9 mouse cellular contexts compared by ENCODE assay signal in genomic region chrX:103615453-103615852, GRCm38 (mm10). TPM values are rescaled to one million over a fixed set of nuclear protein-coding genes. Genes with fewer than 3 reads are reported as not detected.
DNase-seq lines count a peak whose midpoint lies in the region; ATAC-seq lines count a peak whose summit lies in the region.
"Had no signal": no experiment of that assay in that cellular context is flagged by ENCODE, and none has a peak within 500 bp of the region (broad histone marks: within the 10 kb centered on the region; RNA-seq: fewer than 3 reads in every experiment).

No protein-coding gene starts in this region.

- peaks cover 4% of the 10 kb centered on the region; the same call in 1 of the 2 replicates for H3K4me1 ChIP-seq in liver, embryonic 11.5 days (replicated peaks; ENCODE audit: control insufficient read depth, insufficient read depth, low read length)
- H3K4me1 ChIP-seq in forebrain, embryonic 11.5 days (replicated peaks; ENCODE audit: control insufficient read depth, insufficient read depth, low read length) = peaks cover 2% of the 10 kb centered on the region; the same call in 1 of the 2 replicates
- H3K4me1 ChIP-seq in limb, embryonic 11.5 days (ENCODE audit: control insufficient read depth, insufficient read depth, low read length) = no peaks in the 10 kb centered on the region
- H3K4me1 ChIP-seq in neural tube, embryonic 14.5 days (ENCODE audit: control insufficient read depth, insufficient read depth, low read length) = peaks cover 3% of the 10 kb centered on the region; the same call in 1 of the 2 replicates

- H3K4me2 ChIP-seq in liver, embryonic 11.5 days = peak overlapping the region; percentile 67
- H3K4me2 ChIP-seq in forebrain, embryonic 11.5 days (ENCODE audit: low read depth, low read length, severe bottlenecking) = peak overlapping the region; percentile 56; the same call in 1 of the 2 replicates
- peak overlapping the region; percentile 43 for H3K4me2 ChIP-seq in limb, embryonic 11.5 days (ENCODE audit: low read depth, severe bottlenecking)
- peak overlapping the region; percentile 64; the same call in 1 of the 2 replicates for H3K4me2 ChIP-seq in neural tube, embryonic 14.5 days (ENCODE audit: low read depth, low read length)

- DNase-seq in liver, embryonic 11.5 days (ENCODE audit: low spot score) = no peak
- DNase-seq in liver = no peak
- DNase-seq in forebrain, embryonic 11.5 days (ENCODE audit: low spot score) = no peak
- DNase-seq in limb, embryonic 11.5 days (ENCODE audit: low spot score) = no peak
- no peak for DNase-seq in thymus, postnatal 0 days (ENCODE audit: low spot score)
- DNase-seq in adipocyte (ENCODE audit: low spot score) = no peak
- no peak for DNase-seq in adrenal gland, postnatal 25 days
- DNase-seq: thymus, adult 18-20 months had no signal

- peaks cover 3% of the 10 kb centered on the region; the same call in 1 of the 2 replicates for H3K36me3 ChIP-seq in liver, embryonic 11.5 days (ENCODE audit: control insufficient read depth, insufficient read depth, low read length)
- no peaks in the 10 kb centered on the region; the same call in 1 of the 2 replicates for H3K36me3 ChIP-seq in forebrain, embryonic 11.5 days (ENCODE audit: control insufficient read depth, insufficient read depth, low read length)
- no peaks in the 10 kb centered on the region for H3K36me3 ChIP-seq in limb, embryonic 11.5 days (ENCODE audit: control insufficient read depth, insufficient read depth, low read length)
- H3K36me3 ChIP-seq in neural tube, embryonic 14.5 days (ENCODE audit: control insufficient read depth, insufficient read depth, low read length) = no peaks in the 10 kb centered on the region

- peak overlapping the region; percentile 85 for H3K27ac ChIP-seq in liver, embryonic 11.5 days (ENCODE audit: low read depth, low read length)
- no peak overlapping the region for H3K27ac ChIP-seq in forebrain, embryonic 11.5 days (ENCODE audit: low read depth, low read length)
- no peak overlapping the region; the same call in 1 of the 2 replicates for H3K27ac ChIP-seq in limb, embryonic 11.5 days (replicated peaks; ENCODE audit: low read depth, low read length)
- H3K27ac ChIP-seq in neural tube, embryonic 14.5 days (ENCODE audit: low read depth, low read length) = no peak overlapping the region

- no peak for ATAC-seq in liver, embryonic 11.5 days (replicated peaks; ENCODE audit: low FRiP score)
- ATAC-seq in forebrain, embryonic 11.5 days (replicated peaks; ENCODE audit: low FRiP score) = no peak
- no peak for ATAC-seq in limb, embryonic 11.5 days (ENCODE audit: insufficient number of reproducible peaks, low FRiP score, low TSS enrichment, low read depth)
- no peak for ATAC-seq in neural tube, embryonic 14.5 days (ENCODE audit: low read depth)

- H3K27me3 ChIP-seq in liver, embryonic 11.5 days (replicated peaks; ENCODE audit: control insufficient read depth, insufficient read depth, low read length) = no peaks in the 10 kb centered on the region
- no peaks in the 10 kb centered on the region for H3K27me3 ChIP-seq in forebrain, embryonic 11.5 days (ENCODE audit: control insufficient read depth, insufficient read depth, low read length)
- no peaks in the 10 kb centered on the region for H3K27me3 ChIP-seq in limb, embryonic 11.5 days (ENCODE audit: control insufficient read depth, insufficient read depth, low read length)
- H3K27me3 ChIP-seq in neural tube, embryonic 14.5 days (ENCODE audit: control insufficient read depth, insufficient read depth, low read length) = no peaks in the 10 kb centered on the region

- H3K4me3 ChIP-seq in liver, embryonic 11.5 days (ENCODE audit: low read depth, low read length) = peak overlapping the region; percentile 53
- H3K4me3 ChIP-seq in forebrain, embryonic 11.5 days (ENCODE audit: low read depth, low read length) = no peak overlapping the region
- no peak overlapping the region for H3K4me3 ChIP-seq in limb, embryonic 11.5 days (ENCODE audit: low read depth, low read length)
- peak overlapping the region; percentile 42 for H3K4me3 ChIP-seq in neural tube, embryonic 14.5 days (ENCODE audit: low read depth, low read length)

- 79% methylated on average over 4 of the region's 4 CpGs for WGBS in liver, embryonic 11.5 days
- 83% methylated on average over 4 of the region's 4 CpGs for WGBS in forebrain, embryonic 11.5 days
- WGBS in limb, embryonic 11.5 days = 83% methylated on average over 4 of the region's 4 CpGs
- 68% methylated on average over 4 of the region's 4 CpGs for WGBS in neural tube, embryonic 14.5 days

- peak overlapping the region; percentile 69 for H3K9ac ChIP-seq in liver, embryonic 11.5 days (ENCODE audit: low read depth, low read length)
- no peak overlapping the region for H3K9ac ChIP-seq in forebrain, embryonic 11.5 days (ENCODE audit: low read length)
- H3K9ac ChIP-seq in limb, embryonic 11.5 days (ENCODE audit: low read length) = no peak overlapping the region
- no peak overlapping the region for H3K9ac ChIP-seq in neural tube, embryonic 14.5 days (replicated peaks; ENCODE audit: low read depth, low read length)

- H3K9me3 ChIP-seq in liver, embryonic 11.5 days (ENCODE audit: control insufficient read depth, low read length) = no peaks in the 10 kb centered on the region
- H3K9me3 ChIP-seq in forebrain, embryonic 11.5 days (ENCODE audit: control insufficient read depth, low read length) = no peaks in the 10 kb centered on the region
- H3K9me3 ChIP-seq in limb, embryonic 11.5 days (ENCODE audit: control insufficient read depth, low read length) = no peaks in the 10 kb centered on the region
- H3K9me3 ChIP-seq in neural tube, embryonic 14.5 days (ENCODE audit: control insufficient read depth, low read length) = no peaks in the 10 kb centered on the region

RNA-seq across cellular contexts. Expression of gene Zcchc13, which starts 14.9 kb away (rescaled TPM):
- not detected in 2 replicates for polyA plus RNA-seq in liver, embryonic 11.5 days (2014; fragmentation: Nextera tagmentation; extraction: Ambion mirVana)
- polyA plus RNA-seq in forebrain, embryonic 11.5 days (2014; fragmentation: Nextera tagmentation; extraction: Ambion mirVana) = not detected in 2 replicates
- not detected in 2 replicates for polyA plus RNA-seq in limb, embryonic 11.5 days (2014; fragmentation: Nextera tagmentation; extraction: Ambion mirVana)
- polyA plus RNA-seq in neural tube, embryonic 14.5 days (2014; fragmentation: Nextera tagmentation; extraction: Ambion mirVana) = not detected in 2 replicates
- not detected in 2 replicates for polyA plus RNA-seq in thymus, postnatal 0 days (2015; fragmentation: Nextera tagmentation; extraction: Ambion mirVana)
- not detected in 2 replicates for total RNA-seq in adrenal gland, postnatal 25 days (2021)

Comparison
In these comparisons a context has a peak if more than half of its experiments do, and no peak if none do; other contexts are left out.
1. H3K4me3 ChIP-seq: peak in liver, embryonic 11.5 days (single experiment) and neural tube, embryonic 14.5 days (single experiment); none in forebrain, embryonic 11.5 days (single experiment) and limb, embryonic 11.5 days (single experiment).
2. Peak in every context shown above with its lines, with median percentiles within 50 percentile points of each other: H3K4me2 ChIP-seq.